Mouse (Mus musculus): ENCODE results near the gene Vps4a. TPM values are rescaled to one million over a fixed set of nuclear protein-coding genes. Genes with fewer than 3 reads are reported as not detected.

The Vps4a gene
- total RNA-seq, 4 experiments from 2014 or later = 104 to 117 (median 108) TPM

DNA sequence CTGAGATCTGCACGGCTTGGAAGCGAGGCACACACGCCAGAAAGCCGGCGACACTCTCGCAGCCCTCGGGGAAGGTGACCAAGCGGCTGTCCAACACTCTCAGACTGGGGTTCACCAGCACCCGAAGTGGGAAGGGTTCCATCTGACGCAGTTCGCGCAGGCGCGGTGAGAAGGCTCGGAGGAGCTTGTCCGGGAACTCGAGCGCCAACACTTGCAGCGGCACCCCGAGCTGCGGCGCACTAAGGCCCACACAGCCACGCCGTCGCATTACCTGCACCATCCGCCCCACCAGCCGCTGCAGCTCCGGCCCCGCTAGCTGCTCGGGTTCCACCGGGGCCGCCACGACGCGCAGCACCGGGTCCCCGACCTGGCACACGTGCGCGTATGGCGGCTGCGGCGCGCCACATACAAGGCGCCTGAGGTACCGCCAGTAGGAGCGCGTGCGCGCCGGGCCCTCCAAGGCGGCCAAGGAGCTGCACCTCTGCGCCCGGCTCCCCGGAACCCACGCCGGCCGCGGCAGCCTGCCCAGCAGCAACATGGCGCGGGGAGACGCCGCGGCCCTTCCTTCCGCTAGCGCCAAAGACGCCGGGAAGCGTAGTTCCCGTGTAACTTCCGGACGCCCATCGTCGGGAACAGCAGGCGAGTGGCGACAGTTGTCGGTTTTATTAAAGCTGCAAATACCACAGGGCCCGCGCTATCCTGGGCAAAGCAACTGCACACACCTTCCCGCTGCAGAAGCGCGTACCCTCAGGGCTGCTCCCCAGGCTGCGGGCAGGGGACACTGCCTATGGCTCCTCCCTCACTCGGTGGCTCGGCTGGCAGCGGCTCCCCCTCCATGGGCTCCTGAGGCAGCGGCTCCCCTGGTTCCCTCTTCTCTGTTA lies 17.3 kb downstream of the Vps4a start, which contains the start of gene Pdf:
Gene Pdf (minus strand): TSS at position 554 of the 881 bp plus-strand sequence.
- peak; percentile 79 to 84 for DNase-seq (ENCODE audit: low spot score in 2 of 2)

DNA sequence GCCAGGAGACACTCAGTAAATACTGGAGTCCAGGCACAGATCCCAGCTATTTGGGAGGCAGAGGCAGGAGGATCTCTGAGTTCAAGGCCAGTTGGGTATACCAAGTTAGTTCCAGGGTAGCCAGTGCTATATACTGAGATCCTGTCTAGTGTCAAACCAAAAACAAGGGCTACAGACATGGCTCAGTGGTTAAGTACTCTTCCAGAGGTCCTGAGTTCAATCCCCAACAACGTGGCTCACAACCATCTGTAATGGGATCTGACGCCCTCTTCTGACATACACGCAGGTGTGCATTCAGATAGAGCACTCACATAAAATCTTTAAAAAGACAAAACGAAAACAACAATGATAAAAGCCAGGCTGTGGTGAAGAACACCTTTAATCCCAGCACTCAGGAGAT lies 18.5 kb downstream of the Vps4a start:
- no peak for DNase-seq (ENCODE audit: low spot score in 2 of 2)

DNA sequence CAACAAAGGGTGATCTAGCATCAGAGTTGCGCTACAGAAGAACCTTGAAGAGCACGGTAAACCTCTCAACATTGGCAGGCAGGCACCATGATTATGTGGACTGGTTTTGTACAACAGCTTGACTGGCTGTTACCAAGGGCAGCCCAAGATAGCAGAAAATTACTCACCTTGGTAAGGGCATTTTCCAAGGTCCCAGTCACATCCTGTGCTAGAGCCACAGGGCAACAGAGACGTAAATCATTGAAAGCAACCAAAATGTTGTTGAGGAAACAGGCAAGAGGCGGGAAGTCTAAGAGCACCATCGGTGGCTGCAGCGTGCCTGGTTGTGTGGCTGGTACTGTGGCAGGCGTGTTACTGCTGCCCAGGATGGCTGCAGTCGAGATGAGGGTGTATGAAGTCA lies 21.0 kb downstream of the Vps4a start:
- no peak for DNase-seq (ENCODE audit: low spot score in 2 of 2)

DNA sequence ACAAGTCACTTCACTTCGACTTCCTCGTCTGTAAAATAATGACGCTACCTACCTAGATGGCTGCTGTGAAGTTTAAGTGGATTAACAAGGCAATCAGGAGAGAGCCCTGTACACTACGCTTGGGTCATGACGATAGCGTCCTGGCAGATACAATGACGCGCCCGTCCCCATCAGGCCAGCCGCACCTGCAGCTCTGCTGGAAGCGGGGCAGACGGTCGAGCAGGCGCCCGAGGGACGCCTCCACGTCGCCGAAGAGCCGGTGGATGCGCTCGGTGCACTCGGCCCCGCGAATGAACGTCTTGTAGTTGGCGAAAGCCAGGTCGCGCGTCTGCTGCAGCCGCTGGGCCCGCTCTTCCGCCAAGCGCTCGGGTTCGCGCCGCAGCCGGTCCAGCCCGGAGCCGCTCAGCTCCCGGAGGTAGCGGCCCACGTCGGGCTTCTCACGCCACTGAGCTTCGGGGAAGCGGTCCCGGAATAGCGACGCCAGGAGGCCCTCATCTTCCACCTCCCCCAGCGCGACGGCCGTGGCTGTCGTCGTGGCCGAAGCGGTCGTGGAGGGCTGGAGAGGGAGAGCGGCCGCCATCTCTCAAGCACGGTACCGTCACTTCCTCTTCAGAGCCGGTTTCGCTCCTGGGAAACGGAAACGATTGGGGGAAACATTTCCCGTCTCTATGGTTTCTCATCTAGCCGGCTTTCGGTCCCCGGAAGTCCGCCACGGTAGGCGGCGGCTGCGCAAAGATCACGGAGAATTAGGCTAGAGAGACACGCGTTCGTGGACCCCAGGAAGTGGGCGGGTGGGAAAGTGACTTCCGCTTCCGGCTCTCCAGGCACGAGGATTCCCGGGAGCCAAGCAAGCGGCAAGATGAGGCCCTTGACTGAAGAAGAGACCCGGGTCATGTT lies 25.3 kb downstream of the Vps4a start, which contains the start of the genes Cog8 and Nip7:
Gene Cog8 (minus strand): TSS at position 614 of the 897 bp plus-strand sequence.
Gene Nip7 (plus strand): TSS at position 802 of the 897 bp plus-strand sequence.
- peak; percentile 97 for DNase-seq (ENCODE audit: low spot score in 2 of 2)

- peak in 1 of 2 experiments; percentile 45 for DNase-seq (ENCODE audit: low spot score in 2 of 2)
Measured at GRCm38 (mm10) chr8:107056973-107057369, 25.9 kb downstream of the Vps4a start.

- no peak for DNase-seq (ENCODE audit: low spot score in 2 of 2)
Measured at GRCm38 (mm10) chr8:107062613-107063012, 31.6 kb downstream of the Vps4a start.

DNA sequence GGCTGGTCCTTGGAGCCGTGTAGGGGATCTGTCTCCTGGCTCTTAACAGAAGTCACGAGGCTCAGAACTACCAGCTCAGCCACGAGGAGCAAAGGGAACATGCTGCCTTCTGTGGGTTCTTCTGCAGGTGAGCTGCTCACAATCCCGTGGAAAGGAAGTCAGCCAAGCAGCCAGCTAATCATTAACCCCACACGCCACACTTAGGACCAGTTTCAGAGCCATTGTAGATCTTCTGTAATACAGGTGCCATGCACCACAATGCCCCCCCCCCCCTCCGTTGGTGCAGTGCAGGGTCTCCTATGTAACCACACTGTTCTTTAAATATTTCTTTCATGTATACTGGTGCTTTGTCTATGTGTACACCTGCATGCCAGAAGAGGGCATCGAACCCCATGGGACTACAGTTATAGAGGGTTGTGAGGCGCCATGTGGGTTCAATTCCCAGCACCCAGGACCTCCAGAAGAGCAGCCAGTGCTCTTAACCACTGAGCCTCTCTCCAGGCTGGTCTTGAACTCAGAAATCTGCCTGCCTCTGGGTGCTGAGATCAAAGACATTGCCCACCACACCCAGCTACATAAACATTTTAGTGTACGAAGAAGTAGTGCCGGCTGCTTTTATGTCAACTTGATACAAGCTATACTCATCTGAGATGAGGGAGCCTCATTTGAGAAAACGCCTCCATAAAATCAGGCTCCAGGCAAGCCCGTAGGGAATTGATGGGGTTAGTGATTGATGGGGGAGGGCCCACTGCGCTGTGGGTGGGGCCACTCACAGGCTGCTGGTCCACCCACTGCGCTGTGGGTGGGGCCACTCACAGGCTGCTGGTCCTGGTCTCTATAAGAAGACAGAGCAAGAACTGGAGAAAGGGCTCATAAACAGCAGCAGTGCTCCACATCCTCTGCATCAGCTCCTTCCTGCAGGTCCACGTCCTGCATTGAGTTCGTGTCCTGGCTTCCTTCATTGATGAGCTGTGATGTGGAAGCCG lies 34.8 kb downstream of the Vps4a start, which contains the start of gene Tmed6:
Gene Tmed6 (minus strand): TSS at position 134 of the 986 bp plus-strand sequence.
- DNase-seq (ENCODE audit: low spot score in 2 of 2) = no peak

- no peak for DNase-seq (ENCODE audit: low spot score in 2 of 2)
Measured at GRCm38 (mm10) chr8:107073706-107074105, 42.7 kb downstream of the Vps4a start.

- DNase-seq (ENCODE audit: low spot score in 2 of 2) = no peak
Measured at GRCm38 (mm10) chr8:107074128-107074527, 43.1 kb downstream of the Vps4a start.

- DNase-seq (ENCODE audit: low spot score in 2 of 2) = no peak
Measured at GRCm38 (mm10) chr8:107076239-107076888, 45.3 kb downstream of the Vps4a start.

GRCm38 (mm10) chr8:107085358-107085757 lies 54.3 kb downstream of the Vps4a start:
- DNase-seq (ENCODE audit: low spot score in 2 of 2) = no peak

GRCm38 (mm10) chr8:107086018-107086417 lies 55.0 kb downstream of the Vps4a start:
- DNase-seq (ENCODE audit: low spot score in 2 of 2) = no peak

DNA sequence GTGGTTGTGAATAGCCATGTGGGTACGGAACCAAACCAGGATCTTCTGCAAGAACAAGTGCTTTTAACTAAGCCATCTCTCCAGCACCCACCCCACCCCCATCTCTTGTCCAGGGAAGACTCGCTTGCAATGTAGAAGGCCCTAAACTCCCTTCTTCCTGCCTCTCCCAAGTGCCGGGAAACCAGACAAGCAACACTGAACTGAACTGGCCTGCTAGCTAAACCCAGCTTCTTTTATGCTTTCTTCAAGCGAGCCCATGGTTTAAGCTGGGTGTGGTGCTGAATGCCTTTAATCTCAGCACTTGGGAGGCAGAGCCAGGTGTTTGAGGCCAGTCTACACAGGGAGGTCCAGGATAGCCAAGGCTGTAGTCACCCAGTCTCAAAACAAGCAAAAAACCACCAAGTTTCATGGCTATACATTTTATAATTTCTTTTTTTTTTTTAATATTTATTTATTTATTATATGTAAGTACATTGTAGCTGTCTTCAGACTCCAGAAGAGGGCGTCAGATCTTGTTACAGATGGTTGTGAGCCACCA lies 57.6 kb downstream of the Vps4a start:
- no peak for DNase-seq (ENCODE audit: low spot score in 2 of 2)

DNA sequence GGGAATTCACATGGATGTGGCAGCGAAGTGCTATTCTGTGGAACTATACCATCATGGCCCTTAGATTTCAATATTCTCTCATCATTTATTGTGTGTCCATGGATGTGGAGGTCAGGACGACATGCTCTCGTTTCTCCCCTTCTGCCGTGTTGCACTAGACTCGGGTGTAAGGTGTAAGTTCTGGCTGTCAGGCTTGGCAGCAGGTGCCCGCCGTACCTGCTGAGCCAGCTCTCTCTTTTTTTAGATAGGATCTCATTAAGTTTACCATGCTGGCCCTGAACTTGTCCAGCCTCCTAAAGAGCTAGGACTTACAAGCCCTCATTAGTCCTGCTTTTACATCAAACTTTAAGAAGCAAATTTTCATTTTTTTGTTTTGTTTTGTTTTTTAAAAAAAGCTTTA lies 59.5 kb downstream of the Vps4a start:
- DNase-seq (ENCODE audit: low spot score in 2 of 2) = no peak

Other genes starting within 250 kb of the Vps4a start
- 1 to 10 TPM; 1.6 to 2.6 (median 1.9) TPM for gene Has3, start 161.0 kb upstream of the Vps4a start, total RNA-seq (2022)
- 10 to 100 TPM; 41.0 to 44.7 (median 43.9) TPM for gene Utp4, start 137.6 kb upstream of the Vps4a start, total RNA-seq (2022)
- 10 to 100 TPM; 19.2 to 32.0 (median 24.1) TPM for gene Sntb2, start 95.5 kb upstream of the Vps4a start, total RNA-seq (2022)
- gene Pdf, start 17.4 kb downstream of the Vps4a start, total RNA-seq (2022) = 10 to 100 TPM; 26.6 to 29.5 (median 28.2) TPM
- 10 to 100 TPM; 26.0 to 34.6 (median 28.8) TPM for gene Cog8, start 25.5 kb downstream of the Vps4a start, total RNA-seq (2022)
- gene Nip7, start 25.7 kb downstream of the Vps4a start, total RNA-seq (2022) = 10 to 100 TPM; 40.9 to 44.2 (median 42.7) TPM
- gene Tmed6, start 34.4 kb downstream of the Vps4a start, total RNA-seq (2022) = not detected
- gene Terf2, start 65.3 kb downstream of the Vps4a start, total RNA-seq (2022) = 10 to 100 TPM; 33.5 to 41.3 (median 35.6) TPM
- 100 to 1,000 TPM; 109 to 113 (median 111) TPM for gene Cyb5b, start 119.4 kb downstream of the Vps4a start, total RNA-seq (2022)